Mouse (Mus musculus) kidney, adult 2 months (tissue): ENCODE measurements around the gene Stkld1.

Experiments used
- CTCF ChIP-seq: fragments of 200-500 bp; conservative IDR thresholded peaks from 2 replicates; pipeline ENCODE4 v1.5.1; 2011; ENCODE audit warnings: low read depth, mild to moderate bottlenecking, control low read depth, low read length, moderate library complexity, mixed read lengths; ENCODE audit not compliant: insufficient read depth, insufficient read length
- POLR2A ChIP-seq: fragments of 200-500 bp; IDR thresholded peaks from one replicate; pipeline ENCODE4 v1.6.1; 2011; ENCODE audit warnings: low read depth, low read length, control low read depth

DNA sequence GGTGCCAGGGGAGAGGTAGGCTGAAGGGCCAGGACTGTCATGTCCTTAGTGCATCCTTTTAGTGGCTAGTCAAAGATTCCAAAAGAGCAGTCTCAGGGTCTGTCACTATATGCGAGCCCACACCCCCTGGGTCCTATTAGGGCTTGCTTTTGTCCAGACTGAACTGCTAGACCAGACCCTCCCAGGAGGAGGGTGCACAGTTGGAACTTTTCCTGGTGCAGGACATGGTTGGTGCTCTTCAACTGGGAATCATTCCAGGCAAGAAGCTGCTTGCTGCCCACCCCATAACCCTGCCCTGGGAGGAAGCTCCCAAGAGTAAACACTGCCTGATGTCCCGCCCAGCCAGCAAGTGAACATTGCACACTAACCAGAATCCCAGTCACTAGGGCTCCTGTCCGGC lies 39.3 kb downstream of the Stkld1 start, which contains the start of gene Adamts13:
- TF ChIP-seq CTCF (no peak), POLR2A (no peak)
